Mouse (Mus musculus): ENCODE results near the gene Gpr156. TPM values are rescaled to one million over a fixed set of nuclear protein-coding genes. Genes with fewer than 3 reads are reported as not detected.

Gene Gpr156
- polyA plus RNA-seq (2015; fragmentation: Nextera tagmentation; extraction: Ambion mirVana) = 2.4 and 2.6 TPM in 2 replicates

GRCm38 (mm10) chr16:37916138-37916817 is at the start of gene Gpr156:
Gpr156 (plus strand) TSS chr16:37916496.

GRCm38 (mm10) chr16:37867791-37868505 is 48.3 kb upstream of the Gpr156 start, which contains the start of gene Lrrc58:
Lrrc58 (plus strand) TSS chr16:37868389.

Other genes with a start within 250 kb of the Gpr156 start
- 98.8 and 126 TPM in 2 replicates for gene Fstl1, start 139.6 kb upstream of the Gpr156 start, polyA plus RNA-seq (2015; fragmentation: Nextera tagmentation; extraction: Ambion mirVana)
- gene Gm36028, start 55.4 kb upstream of the Gpr156 start, polyA plus RNA-seq (2015; fragmentation: Nextera tagmentation; extraction: Ambion mirVana) = 0.32 TPM in 1 of 2 replicates, not detected in the other
- gene Lrrc58, start 48.1 kb upstream of the Gpr156 start, polyA plus RNA-seq (2015; fragmentation: Nextera tagmentation; extraction: Ambion mirVana) = 45.2 and 46.0 TPM in 2 replicates
- 142 and 146 TPM in 2 replicates for gene Gsk3b, start 172.5 kb downstream of the Gpr156 start, polyA plus RNA-seq (2015; fragmentation: Nextera tagmentation; extraction: Ambion mirVana)

All from neural tube, postnatal 0 days (tissue).